Mouse (Mus musculus) lung, adult 2 months (tissue): Measurements from ENCODE around the gene Naa38. TPM values are rescaled to one million over a fixed set of nuclear protein-coding genes. Genes with fewer than 3 reads are reported as not detected.

ENCODE experiments used
- DNase-seq: peaks from one replicate; pipeline ENCODE4 v3.0.0; 2022
- H3K4me1 ChIP-seq: fragments of 200-500 bp; 2 replicates; pipeline ENCODE4 v1.6.1; 2011; ENCODE audit warnings: low read length; ENCODE audit not compliant: control insufficient read depth, insufficient read depth
- H3K4me3 ChIP-seq: fragments of 200-500 bp; replicated peaks from 2 replicates; pipeline ENCODE3; 2011; ENCODE audit warnings: low read depth, mild to moderate bottlenecking, control low read depth, low read length; ENCODE audit errors: extremely low read depth
- CTCF ChIP-seq: fragments of 200-500 bp; IDR thresholded peaks from 2 replicates; pipeline ENCODE4 v1.5.1; 2011; ENCODE audit warnings: mild to moderate bottlenecking, low read length, control low read depth; ENCODE audit not compliant: insufficient read depth
- POLR2A ChIP-seq: fragments of 200-500 bp; IDR thresholded peaks from 2 replicates; pipeline ENCODE4 v1.6.1; 2011; ENCODE audit warnings: low read depth, mild to moderate bottlenecking, control low read depth, low read length, borderline replicate concordance; ENCODE audit errors: extremely low read depth
- WGBS: fragments of 180-500 bp; shearing (Covaris S2); methylation state at CpG from one replicate; pipeline ENCODE4 v1.1.7; 2018; 5-methylcytosine and 5-hydroxymethylcytosine counted together
- polyA plus RNA-seq: library from polyadenylated mRNA; depleted of rRNA; stranded (reverse); fragments of >200 nt; gene quantifications from 2 replicates; pipeline ENCODE4 v1.2.3, GENCODE M21; 2012

Naa38 gene
- polyA plus RNA-seq, 1 experiment, result 129 TPM

GRCm38 (mm10) chr11:69406867-69407723, 11.8 kb downstream of the Naa38 start:
- no peak for TF ChIP-seq POLR2A
- TF ChIP-seq CTCF, result no peak
- Histone ChIP-seq H3K4me1 (peaks cover 9% of the 10 kb centered on the region), H3K4me3 (no peak overlapping the region)
- DNase-seq, result no peak
- WGBS, result 87% methylated on average over 16 of the region's 16 CpGs

DNA sequence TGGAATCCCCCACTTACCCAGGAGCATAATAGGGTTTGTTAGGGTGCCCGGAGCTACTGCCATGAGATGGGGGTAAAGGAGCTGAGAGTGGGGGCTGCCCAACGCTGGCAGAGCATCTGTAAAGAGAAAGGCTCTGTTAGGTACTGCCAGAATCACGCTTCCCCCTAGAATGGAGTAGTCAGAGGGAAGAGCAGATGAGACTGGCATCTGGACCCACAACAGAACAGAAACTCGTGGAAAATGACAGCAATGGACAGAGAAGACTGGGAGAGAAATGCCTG, 12.4 kb downstream of the Naa38 start:
- no peak for TF ChIP-seq POLR2A
- no peak for DNase-seq
- H3K4me1 ChIP-seq, result peaks cover 9% of the 10 kb centered on the region
- WGBS, result 79% methylated on average over 4 of the region's 4 CpGs
- H3K4me3 ChIP-seq, result no peak overlapping the region

GRCm38 (mm10) chr11:69408541-69409377, 13.5 kb downstream of the Naa38 start:
- WGBS, result under 1% methylated on average over 33 of the region's 33 CpGs
- Histone ChIP-seq H3K4me1 (peaks cover 13% of the 10 kb centered on the region), H3K4me3 (peak overlapping the region; percentile 90)
- DNase-seq, result peak; percentile 81
- no peak for TF ChIP-seq CTCF
- peak; percentile 40; the same call in 1 of the 2 replicates for TF ChIP-seq POLR2A

DNA sequence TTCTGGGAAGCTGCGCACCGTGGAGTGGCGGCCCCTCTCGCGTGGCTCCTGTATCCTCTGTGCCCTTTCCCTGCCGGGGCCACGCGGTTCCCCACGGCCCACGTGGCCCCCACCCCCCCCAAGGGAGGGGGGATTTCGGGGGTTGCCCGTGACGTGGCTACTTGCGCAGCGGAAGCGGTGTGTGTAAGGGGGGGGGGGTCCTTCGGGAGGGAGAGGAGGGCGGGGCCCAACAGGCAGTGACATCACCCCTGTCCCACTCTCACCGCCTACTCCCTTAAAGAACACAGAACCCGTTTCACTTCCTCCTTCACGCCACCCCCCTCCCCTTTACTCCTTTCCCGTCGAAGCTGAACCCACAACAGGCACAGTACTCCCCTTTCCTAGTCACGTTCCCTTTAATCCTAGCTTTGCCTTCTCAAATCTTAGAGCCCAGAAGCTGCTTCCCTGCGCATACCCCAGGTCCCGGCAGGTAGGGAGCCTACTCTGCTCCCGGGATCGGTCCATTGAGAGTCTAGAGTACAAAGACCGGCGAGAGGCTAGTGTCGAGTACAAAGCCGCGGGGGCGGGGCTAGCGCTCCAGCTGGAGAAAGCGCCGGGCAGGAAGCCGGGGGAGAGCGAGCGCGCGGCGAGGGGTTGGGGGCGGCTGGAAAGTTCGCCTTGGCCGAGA, 14.2 kb downstream of the Naa38 start:
- TF ChIP-seq CTCF, result no peak
- TF ChIP-seq POLR2A, result peak; percentile 58; the same call in 1 of the 2 replicates
- DNase-seq, result no peak
- Histone ChIP-seq H3K4me1 (peaks cover 18% of the 10 kb centered on the region), H3K4me3 (peak overlapping the region; percentile 90)
- WGBS, result under 1% methylated on average over 44 of the region's 46 CpGs

DNA sequence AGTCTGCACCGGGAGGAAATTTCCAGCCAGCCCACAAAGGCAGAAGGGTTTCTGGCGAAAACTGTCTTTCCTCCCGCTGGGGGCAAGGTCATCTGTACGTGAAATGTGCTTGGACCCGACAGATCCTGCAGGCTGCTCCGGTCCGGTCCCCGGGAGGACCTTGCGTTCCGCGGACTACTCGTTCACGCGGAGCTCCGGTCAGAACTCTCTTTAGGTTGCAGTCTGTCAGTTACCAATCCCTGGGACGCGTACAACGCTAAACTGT, 14.7 kb downstream of the Naa38 start:
- peak overlapping the region; percentile 90 for H3K4me3 ChIP-seq
- TF ChIP-seq POLR2A, result no peak
- no peak for TF ChIP-seq CTCF
- peaks cover 19% of the 10 kb centered on the region for H3K4me1 ChIP-seq
- under 1% methylated on average over 18 of the region's 18 CpGs for whole genome bisulfite sequencing
- DNase-seq, result peak; percentile 82

GRCm38 (mm10) chr11:69410310-69411072, 15.2 kb downstream of the Naa38 start:
- H3K4me1 ChIP-seq, result peaks cover 19% of the 10 kb centered on the region
- peak; percentile 32; the same call in 1 of the 2 replicates for TF ChIP-seq POLR2A
- no peak for TF ChIP-seq CTCF
- peak overlapping the region; percentile 90 for H3K4me3 ChIP-seq
- DNase-seq, result peak; percentile 73
- WGBS, result under 1% methylated on average over 41 of the region's 41 CpGs

GRCm38 (mm10) chr11:69411073-69411535, 15.8 kb downstream of the Naa38 start:
- DNase-seq, result peak; percentile 90
- under 1% methylated on average over 26 of the region's 26 CpGs for WGBS

DNA sequence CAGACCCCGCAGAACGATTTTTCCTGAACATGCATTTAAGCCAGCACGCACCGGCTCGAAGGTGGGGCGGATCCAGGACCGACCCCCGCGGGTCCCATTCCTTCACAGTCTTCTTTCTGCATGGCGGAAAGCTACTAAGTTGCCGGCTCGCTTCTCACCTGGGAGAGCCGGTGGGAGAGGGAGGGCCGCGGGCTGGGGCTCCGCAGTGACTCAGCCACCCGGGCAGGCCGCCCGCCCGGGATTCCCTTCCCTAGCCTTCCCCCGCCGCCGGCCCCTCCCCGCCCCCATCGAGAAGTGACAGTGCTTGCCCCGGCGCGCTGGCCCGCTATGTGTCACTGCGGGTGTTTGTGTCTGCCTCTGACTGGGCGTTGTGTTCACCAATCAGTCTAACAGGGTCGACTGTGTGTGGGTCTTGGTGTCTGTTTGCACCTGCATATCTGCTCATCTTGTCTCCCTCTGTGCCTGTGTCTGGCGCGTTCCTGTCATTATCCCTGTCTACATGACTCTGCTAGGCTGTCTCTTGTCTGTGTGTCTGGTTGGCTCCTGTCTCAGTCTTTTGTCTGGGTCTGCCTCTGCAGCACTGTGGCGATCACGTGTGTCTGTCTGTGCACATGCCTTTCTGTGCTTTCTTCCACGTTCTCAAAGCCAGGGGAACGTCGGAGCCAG, 16.4 kb downstream of the Naa38 start:
- TF ChIP-seq CTCF (no peak), POLR2A (no peak)
- Histone ChIP-seq H3K4me1 (peaks cover 19% of the 10 kb centered on the region), H3K4me3 (peak overlapping the region; percentile 90)
- WGBS, result 1% methylated on average over 39 of the region's 39 CpGs
- peak; percentile 62 for DNase-seq

More at GRCm38 (mm10) chr11:69411073-69411535, 15.8 kb downstream of the Naa38 start:
- Histone ChIP-seq H3K4me1 (peaks cover 19% of the 10 kb centered on the region), H3K4me3 (peak overlapping the region; percentile 90)
- TF ChIP-seq CTCF (no peak), POLR2A (peak; percentile 33; the same call in 1 of the 2 replicates)

DNA sequence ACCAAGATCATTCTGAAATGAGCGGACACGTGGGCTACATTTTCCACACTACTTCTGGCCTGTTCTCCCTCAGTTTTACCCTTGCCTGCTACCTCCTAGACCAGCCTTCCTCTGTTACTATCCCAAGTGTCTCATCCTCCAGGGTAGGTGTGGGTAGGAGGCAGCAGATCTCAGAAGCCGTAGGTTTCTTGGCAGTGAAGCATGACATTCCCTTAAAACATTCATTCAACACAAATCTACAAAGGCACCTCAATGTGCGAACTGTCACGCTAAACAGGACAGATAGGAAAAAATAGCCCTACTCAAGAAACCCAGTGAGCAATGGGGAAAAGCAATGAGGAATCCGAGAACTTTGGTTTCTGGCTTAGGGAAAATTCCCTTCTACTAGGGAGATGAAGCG, 17.3 kb downstream of the Naa38 start:
- WGBS, result 75% methylated on average over 7 of the region's 7 CpGs
- no peak for DNase-seq
- TF ChIP-seq POLR2A (no peak), CTCF (no peak)
- no peak overlapping the region for H3K4me3 ChIP-seq
- peaks cover 19% of the 10 kb centered on the region for H3K4me1 ChIP-seq
